Mouse (Mus musculus) kidney, adult 18-20 months (tissue): ENCODE results near the gene Plcb4.
"Not testable (repeated sequence)": the region's sequence is repeated elsewhere in the genome, so short reads cannot be mapped to it uniquely, and the experiment has no call there.

Source experiments
- DNase-seq: peaks from one replicate; pipeline ENCODE4 v3.0.0; 2021

The Plcb4 gene

DNA sequence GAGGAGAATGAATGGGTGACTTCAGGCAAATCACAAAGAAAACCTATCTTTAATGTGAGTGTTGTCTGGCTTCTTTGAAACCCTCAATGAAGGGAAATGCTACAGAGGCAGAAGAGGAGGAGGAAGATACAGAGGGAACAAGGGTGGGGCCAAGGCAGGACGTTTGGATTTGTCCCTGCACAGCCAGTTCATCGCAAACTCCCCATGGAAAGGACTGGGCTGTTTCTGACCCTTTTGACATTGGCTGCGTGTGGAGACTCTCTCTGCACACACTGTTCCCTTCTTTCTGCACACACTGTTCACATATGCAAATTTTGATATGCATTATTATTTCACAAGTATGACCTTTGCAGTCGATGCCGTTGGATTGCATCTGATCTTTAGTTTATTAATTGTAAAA, 63.3 kb downstream of the Plcb4 start:
- DNase-seq, result no peak

DNA sequence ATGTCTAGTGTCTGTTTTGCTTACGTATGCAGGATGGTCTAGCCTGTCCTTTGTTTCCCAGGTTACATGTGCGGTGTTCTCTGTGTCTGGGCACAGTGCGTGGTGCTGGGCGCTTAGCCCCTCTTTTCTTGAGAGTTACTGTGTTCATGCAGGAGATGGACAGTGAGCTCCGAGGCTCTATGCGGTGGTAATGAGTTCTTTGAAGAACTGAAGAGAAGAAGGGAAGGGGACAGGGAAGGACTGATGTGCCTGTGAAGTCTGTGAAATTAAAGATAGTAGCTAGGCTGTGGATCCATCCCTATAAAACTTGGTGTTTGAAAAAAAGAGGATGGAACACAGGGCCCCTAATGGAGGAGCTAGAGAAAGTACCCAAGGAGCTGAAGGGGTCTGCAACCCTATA, 64.6 kb downstream of the Plcb4 start:
- no peak for DNase-seq

DNA sequence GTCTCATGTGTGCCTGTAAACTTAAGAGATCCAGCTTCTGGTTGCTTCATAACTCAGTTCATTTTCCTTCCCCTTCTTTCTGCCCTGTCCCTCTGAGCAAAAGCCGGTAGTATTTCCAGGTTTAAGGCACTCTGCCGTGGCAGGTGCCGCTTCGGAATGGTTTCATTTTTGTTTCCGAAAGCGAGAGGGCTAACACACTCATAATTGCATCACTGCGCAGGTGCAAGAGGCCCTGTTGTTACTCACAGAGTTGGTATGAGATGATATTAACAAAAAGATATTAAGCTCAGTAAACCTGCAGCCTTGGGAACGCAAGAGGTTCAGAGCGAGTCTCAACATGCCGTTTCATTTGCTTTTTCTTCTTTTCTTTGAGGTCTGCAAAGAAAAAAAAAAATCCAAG, 65.7 kb downstream of the Plcb4 start:
- DNase-seq, result no peak

DNA sequence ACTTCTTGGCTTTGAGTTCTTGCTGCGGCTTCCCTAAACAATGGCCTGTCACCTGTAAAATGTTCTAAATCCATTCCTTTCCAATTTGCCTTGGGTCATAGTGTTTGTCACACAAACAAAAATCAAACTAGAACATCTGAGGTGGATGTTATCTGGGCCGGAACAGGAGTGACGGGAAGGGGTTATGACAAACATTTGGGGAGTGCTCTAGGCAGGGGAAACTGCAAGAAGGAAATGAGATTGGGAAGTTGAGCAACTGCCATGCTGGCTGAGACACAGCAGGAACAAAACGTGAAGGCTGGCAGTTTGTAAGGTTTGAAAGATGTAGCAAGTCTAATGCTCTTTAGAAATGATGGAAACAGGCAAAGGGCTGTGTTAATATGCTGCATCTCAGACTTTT, 66.6 kb downstream of the Plcb4 start:
- DNase-seq, result no peak

GRCm38 (mm10) chr2:135727088-135727487, 68.3 kb downstream of the Plcb4 start:
- DNase-seq, result no peak

DNA sequence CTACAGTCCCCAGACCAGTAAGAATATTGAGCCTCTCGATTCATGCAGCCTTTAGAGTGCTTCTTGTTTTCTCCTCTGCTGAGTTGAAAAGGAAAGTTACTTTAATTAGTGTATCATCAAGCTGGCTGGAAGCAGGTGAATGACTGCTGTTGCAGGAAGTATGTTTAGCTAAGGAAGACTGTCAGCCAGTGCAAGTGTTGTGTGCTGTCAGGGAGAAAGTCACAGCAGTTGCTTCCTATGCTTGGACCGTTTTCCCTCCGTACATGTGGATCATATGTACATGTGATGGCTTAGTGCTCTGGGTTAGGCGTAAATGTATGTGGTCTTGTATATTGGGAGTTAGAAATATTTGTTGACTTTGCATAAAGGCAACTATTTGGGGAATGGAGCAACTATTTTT, 69.1 kb downstream of the Plcb4 start:
- DNase-seq, result no peak

- peak; percentile 55 for DNase-seq
Observed at GRCm38 (mm10) chr2:135731591-135731990, 72.8 kb downstream of the Plcb4 start.

DNA sequence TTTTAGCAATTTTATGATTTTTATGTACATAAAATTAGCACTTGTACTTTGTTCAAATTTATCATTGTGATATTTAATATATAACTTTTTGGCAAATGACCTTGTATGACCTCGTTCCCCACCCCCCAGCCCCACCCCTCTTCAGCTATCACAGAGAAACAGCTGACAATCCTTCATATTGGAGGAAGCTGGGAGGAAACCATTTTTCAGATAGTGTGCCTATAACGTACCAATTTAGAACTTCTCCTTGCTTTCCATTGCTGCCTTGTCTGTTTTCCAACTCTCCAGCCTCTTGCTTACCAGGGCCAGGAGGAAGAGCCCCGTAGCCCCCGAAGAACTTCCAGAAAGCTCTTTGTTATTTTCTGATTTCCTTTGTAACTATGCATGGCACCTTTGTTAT, 73.8 kb downstream of the Plcb4 start:
- DNase-seq, result no peak

- no peak for DNase-seq
Observed at GRCm38 (mm10) chr2:135733926-135734510, 75.2 kb downstream of the Plcb4 start.

DNA sequence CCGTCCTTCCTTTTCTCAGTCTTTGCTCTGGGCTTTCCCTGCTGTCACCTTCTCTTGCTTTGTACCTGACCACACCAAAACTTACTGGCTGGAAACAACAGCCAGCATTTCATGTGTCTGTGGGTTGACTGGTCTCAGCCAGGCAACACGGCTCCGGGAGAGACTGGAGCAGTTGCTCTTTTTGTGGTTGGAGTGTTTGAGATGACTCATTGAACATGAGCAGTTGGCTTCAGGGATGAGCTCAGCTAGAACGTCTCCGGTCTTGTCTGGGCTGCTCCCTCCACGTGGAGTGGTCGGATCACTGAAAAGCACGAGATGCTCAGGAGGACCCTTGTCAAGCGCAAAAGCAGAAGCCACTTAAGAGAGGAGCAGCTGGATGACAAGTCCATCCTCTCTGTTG, 78.7 kb downstream of the Plcb4 start:
- no peak for DNase-seq

DNA sequence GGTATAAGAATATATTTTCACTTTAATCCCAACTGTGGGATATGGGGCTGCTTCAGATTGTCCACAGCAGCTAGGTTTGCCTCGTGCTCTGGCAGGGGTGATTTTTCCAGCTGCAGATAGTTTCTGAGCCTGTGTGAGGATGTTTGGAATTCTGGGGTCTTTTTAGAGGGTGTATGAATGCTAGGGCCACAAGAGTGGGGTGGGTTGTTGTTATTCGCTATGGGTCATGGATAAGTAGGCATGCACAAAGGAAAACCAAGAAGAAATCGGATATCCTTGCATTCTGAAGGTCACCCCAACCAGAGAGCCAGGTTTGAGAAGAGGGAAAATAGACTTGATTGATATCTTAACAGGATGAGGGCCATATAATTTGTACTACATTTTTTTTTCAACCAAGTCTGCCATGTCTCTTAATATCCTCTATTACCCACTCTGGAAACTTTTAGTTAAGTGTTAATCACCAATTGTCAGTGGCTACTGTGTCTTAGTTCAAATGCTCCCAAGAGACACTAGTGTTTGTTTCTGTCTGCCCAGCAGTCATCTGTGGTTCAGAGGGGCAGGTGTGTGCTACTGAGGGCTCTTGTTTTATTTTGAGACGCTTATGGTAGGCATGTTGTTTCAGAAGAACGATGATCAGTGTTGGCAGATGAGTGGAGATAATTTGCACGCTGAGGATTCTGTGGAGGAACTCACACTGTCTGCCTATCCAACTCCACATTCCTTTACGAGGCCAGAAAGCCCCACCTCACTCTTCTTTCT, 79.4 kb downstream of the Plcb4 start:
- not testable (repeated sequence) for DNase-seq

GRCm38 (mm10) chr2:135738950-135739349, 80.1 kb downstream of the Plcb4 start:
- no peak for DNase-seq

DNA sequence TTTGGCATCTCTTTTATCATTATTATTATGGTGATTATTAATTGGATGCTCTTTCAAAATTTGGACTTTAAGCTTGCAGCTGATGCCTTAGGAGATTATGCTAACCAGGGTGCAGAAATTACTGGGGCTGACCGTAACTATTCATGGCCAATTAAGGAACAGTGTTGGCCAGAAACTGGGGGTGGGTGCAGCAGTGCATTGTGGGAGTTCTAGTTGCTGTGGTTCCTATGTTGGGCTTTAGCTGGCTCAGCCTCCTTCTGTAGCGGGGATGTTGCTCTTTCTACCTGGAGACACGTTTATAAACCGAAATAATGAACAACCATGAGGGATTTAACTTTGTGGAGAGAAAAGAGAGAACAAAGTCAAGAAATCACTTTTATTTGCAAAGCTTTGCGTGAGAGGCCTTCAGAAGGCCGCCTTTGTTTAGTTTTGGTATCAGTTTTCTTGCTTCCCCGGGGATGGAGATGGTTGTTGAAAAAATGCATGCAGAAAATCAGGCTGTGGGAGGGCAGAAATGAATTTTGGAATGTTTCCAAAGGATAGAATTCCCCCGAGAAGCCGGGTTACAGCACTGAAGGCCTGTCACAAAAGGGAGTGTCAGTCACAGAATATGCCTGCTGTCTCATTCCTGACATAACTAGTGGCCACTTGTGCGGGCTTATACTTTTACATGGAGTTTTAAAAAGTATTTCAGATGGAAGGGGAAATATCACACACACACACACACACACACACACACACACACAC, 84.3 kb downstream of the Plcb4 start:
- no peak for DNase-seq

- DNase-seq, result no peak
Observed at GRCm38 (mm10) chr2:135744711-135745110, 85.9 kb downstream of the Plcb4 start.

GRCm38 (mm10) chr2:135745126-135745525, 86.3 kb downstream of the Plcb4 start:
- DNase-seq, result peak; percentile 48

DNA sequence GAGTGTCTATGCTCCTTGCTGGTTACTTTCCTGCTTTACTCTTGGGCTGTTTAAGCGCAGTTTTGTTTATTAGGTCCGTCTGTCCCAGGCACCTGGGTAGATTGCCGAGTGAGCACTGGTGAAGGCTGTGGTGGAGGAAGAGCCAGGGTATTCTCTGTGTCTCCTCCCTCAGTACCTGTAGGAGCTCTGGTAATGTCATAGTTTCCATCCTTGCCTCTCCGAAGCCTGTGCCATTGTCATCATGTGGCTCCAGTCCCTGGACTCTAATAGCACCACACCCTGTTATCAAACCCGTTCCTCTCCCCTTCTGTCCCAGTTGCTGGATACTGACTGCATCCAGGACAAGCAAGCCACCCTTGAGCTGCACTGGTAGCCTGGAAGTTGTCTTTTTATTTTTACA, 89.6 kb downstream of the Plcb4 start:
- DNase-seq, result no peak

GRCm38 (mm10) chr2:135749606-135750005, 90.8 kb downstream of the Plcb4 start:
- DNase-seq, result no peak

GRCm38 (mm10) chr2:135750748-135751147, 91.9 kb downstream of the Plcb4 start:
- no peak for DNase-seq

GRCm38 (mm10) chr2:135755792-135756191, 97.0 kb downstream of the Plcb4 start:
- DNase-seq, result no peak

- DNase-seq, result no peak
Observed at GRCm38 (mm10) chr2:135757478-135757877, 98.7 kb downstream of the Plcb4 start.

DNA sequence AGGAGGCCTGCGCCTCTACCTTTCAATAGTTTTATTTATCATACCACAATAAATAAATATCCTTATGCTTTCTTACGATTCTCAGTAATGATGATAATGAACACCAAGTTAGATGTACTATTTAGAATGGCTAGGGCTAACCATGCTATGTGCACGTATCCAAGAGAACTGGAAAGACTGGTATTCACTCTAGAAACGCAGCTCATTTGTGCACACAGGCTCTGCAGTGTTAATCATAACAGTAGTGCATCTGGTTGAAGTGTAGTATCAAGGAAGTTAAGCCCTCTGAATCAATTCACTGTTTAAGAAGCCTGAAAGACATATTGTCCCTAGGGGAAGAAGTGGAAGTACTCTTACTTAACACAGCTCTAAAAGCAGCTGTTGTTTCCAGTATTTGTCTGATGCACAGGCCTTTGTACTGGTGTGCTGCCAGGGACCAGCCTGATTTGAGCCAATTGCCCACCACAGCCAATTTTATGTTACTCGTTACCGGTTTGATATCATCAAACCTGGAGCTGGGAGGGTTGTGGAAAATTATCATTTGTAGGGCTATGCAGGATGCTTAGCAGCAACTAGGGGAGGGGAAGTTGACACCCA, 100.8 kb downstream of the Plcb4 start:
- no peak for DNase-seq

- DNase-seq, result no peak
Observed at GRCm38 (mm10) chr2:135761226-135761802, 102.5 kb downstream of the Plcb4 start.

DNA sequence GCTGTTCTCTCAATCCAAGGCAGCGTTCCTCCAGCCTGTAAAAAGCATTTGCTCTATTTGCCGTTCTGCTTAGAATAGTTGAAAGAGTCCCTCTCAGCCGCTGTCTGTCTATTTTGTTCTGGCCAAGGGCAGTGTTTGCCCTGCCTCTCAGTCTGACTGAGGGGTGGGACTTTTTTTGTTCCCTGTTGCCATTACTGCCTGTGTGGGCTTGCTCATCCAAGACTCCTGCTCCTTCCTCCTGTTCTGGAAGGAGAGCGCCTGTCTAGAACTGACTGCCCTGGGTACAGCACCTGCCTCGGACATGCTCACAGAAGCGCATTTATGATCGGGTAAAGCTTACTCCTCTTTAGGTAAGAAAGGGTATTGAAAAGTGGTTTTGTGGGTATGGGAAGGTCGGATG, 105.9 kb downstream of the Plcb4 start:
- DNase-seq, result no peak
